Mouse (Mus musculus): ENCODE data around the gene Hoxb3.
A peak's percentile ranks its signal among the peaks of the same experiment; 100 is the strongest.

Gene Hoxb3

DNA sequence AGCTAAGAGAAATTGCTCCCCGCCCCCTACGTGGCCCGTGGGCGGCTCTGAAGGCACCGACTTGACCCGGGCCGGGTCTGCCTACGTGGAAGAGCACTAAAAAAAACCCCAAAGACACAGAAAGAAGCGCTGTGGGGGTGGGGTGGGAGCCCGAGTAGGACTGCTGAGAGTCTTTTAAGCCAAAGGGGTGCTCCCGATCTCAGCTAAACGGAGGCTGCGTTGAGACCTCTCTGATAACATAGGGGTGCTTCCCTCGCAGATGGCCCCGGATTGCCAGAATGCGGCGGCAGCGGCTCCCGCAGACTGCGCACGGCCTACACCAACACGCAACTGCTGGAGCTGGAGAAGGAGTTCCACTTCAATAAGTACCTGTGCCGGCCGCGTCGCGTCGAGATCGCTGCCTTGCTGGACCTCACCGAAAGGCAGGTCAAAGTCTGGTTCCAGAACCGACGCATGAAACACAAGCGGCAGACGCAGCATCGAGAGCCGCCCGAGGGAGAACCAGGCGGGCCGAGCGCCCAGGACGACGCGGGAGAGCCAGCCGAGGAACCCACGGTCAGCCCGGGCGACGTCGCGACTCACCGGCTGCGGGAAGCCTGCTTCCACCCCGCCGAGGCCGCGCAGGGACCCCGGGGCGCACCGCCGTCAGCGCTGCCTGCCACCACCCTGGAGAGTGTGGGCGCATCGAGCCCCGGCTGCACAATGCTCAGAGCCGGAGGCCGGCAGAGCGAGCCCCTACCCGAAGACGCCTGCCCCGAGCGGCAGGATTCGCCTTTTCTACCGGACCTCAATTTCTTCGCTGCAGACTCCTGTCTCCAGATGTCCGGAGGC lies 29.8 kb downstream of the Hoxb3 start:
- DNase-seq (ENCODE audit: low spot score), result peak; percentile 54

DNA sequence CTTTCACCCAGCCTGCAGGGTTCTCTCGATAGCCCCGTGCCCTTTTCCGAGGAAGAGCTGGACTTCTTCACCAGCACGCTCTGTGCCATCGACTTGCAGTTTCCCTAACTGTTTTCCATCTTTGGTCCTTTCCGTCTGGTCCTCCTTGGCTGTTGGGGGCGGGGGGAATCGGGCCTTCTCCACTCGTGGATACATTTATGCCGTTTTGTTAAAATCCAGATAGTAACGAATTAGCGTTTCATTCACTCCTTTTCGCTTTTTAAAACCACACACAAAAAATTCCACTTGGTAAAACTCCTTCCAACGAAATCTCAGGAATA lies 30.4 kb downstream of the Hoxb3 start:
- peak; percentile 43 for DNase-seq (ENCODE audit: low spot score)

DNA sequence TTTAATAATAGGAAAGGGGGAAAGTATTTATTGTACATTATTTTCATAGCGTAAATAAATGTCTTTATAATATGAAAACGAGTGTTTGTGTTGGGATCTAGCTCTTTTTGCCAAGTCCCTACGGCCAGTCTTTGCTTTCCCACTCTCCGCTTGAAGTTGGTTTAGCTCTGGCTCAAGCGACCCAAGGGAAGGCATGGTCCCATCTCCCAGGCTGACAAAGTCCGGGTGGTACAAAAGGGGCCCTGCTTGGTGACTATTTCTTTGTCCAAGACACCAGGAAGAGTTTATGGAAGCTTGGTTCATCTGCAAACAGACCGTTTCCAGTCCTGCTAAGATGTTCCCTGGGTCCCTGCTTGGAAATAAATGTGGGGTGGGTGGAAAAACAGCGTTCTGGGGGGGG lies 30.8 kb downstream of the Hoxb3 start:
- DNase-seq (ENCODE audit: low spot score), result peak; percentile 35

DNA sequence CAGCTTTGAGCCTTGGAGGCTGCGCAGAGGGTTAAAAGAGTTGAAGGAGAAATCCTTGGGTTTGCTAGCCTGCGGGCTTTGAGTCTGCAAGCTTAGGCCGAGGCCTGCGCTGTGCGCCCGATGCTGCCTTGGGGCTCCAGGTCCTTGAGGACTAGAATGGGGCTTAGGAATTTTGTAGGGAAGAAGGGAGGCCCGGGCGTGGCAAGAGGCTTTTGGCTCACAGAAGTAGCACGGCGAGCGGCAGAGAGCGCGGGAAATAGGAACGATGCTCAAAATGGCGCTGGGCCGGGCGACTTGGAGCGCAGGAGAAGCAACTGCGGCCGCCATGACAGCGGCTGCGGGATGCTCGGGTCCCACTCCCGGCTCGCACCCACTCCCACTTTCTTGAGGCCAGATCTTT lies 31.2 kb downstream of the Hoxb3 start:
- peak; percentile 55 for DNase-seq (ENCODE audit: low spot score)

DNA sequence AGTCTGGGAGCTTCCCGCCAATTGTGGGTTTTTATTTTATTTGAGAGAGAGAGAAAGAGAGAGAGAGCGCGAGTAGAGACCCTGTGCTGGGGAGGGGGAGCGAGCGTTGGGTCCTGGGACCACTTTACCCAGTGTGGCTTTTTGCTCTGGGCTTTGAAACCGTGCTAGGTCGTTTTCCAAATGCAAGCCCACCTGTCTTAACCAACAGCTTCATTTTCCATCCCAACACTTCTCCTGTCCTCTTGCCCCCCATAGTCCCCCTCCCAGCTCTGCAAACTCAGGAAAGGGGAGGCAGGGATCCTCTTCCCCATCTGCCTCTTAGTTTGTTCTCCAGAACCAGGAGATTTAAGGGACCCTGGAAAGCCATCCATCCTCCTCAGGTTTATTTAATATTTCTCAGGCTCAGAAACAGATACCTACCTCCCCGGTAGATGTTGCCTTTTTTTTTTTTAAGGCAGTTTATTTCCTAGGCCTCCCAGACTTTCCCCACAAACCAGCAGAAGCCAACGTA lies 31.7 kb downstream of the Hoxb3 start:
- peak; percentile 31 for DNase-seq (ENCODE audit: low spot score)

DNA sequence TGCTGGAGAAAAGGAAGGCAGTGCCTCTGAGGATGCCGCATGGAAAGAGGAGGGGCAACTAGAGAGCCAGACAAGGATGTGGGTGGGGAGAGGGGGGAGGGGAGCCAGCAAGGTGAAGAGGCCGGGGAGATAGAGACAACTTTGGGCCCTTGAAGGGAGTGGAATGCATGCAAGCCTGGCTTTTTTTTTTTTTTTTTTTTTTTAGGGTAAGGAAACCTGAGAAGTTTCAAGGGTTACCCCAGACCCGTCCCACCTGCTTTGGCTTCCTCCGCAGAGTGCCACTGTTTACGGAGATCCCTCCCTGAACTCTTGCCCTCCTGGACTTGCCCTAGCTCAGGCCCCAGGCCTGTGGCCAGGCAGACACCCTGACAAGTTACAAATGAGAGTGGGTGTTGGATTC lies 40.7 kb downstream of the Hoxb3 start:
- DNase-seq (ENCODE audit: low spot score), result peak; percentile 35

DNA sequence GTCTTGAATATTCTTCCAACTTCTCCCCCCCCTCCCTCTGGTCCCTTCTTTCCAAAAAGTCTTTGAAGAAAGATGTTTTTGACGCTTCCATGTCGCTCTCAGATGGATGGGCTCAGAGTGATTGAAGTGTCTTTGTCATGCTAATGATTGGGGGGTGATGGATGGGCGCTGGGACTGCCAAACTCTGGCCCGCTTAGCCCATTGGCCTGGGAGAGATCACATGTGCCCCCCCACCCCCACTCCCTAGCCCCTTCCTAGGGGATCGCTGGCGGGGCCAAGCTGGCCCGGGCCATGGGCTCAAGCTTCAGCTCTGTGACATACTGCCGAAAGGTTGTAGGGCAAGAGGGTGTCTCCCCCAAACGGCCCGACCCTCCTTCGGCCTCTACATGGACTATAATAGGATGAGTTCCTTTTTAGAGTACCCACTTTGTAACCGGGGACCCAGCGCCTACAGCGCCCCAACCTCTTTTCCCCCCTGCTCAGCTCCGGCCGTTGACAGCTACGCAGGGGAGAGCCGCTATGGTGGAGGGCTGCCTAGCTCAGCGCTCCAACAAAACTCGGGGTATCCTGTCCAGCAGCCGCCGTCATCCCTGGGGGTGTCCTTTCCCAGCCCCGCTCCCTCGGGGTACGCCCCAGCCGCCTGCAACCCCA lies 42.4 kb downstream of the Hoxb3 start, which contains the start of gene Hoxb1:
TSS of gene Hoxb1 (plus strand) at position 312 of the 651 bp plus-strand sequence.
- DNase-seq (ENCODE audit: low spot score), result no peak

DNA sequence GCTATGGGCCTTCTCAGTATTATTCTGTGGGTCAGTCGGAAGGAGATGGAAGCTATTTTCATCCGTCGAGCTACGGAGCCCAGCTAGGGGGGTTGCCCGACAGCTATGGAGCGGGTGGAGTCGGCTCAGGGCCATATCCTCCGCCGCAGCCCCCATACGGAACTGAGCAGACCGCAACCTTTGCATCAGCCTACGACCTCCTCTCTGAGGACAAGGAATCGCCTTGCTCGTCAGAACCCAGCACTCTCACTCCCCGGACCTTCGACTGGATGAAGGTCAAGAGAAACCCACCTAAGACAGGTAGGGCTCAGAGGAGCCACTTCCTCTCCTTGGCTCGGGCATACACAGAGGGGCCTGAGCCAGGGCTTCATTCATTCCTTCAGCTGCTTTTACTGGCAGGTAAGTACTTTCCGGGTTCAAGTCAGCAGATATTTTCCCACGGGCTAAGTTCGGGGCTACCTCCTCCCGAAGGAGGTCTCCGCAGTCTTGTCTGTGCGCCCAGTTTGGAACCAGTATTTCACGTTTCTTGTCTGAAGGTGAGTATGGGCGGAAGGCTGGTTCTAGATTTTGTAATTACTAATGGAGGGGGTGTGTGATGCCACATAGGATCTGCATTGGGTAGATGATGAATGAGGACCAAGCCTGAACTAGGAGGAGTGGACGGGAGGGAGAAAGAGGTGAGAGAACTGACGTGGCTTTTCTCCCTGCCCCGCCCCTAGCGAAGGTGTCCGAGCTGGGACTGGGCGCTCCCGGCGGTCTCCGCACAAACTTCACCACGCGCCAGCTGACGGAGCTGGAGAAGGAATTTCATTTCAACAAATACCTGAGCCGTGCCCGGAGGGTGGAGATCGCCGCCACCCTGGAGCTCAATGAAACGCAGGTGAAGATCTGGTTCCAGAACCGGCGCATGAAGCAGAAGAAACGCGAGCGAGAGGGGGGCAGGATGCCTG lies 43.2 kb downstream of the Hoxb3 start:
- no peak for DNase-seq (ENCODE audit: low spot score)

DNA sequence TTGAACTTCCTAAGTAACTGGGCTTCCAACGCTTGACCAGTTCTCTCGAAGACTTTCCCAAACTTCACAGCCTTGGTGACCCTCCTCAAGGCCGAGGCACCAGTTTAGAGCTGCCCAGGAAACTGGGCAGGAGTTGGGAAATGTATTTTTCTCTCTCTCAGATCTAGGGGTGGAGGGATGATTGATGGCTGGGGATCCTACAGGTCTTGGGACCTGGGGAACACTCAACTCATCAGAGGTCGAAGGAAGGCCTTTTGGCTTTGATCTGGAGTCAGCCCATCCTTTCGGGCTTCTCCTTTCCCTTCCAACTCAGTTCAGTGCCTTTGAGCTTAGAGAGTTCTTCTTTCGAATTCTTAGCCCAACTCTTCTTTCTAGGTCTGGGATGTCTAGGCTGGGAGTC lies 44.0 kb downstream of the Hoxb3 start:
- DNase-seq (ENCODE audit: low spot score), result no peak

DNA sequence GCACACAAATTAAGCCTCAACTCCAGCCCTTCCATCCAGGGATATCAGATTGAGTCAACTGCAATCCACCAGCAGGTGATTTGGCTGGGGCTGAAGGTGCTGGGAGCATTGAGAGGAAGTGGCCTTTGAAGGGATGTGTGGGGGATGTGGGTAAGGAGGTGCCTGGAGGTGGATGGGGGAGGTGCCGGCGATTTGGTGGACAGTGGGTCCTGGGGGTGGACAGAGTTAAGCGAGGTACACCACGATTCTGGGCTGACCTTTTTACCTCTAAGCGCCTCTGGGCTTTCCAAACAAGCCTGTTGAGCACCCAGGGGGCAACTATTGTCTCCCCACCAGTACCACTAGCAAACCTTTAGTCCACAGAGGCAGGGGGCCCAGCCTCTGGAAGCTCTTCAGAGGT lies 45.6 kb downstream of the Hoxb3 start:
- no peak for DNase-seq (ENCODE audit: low spot score)

DNA sequence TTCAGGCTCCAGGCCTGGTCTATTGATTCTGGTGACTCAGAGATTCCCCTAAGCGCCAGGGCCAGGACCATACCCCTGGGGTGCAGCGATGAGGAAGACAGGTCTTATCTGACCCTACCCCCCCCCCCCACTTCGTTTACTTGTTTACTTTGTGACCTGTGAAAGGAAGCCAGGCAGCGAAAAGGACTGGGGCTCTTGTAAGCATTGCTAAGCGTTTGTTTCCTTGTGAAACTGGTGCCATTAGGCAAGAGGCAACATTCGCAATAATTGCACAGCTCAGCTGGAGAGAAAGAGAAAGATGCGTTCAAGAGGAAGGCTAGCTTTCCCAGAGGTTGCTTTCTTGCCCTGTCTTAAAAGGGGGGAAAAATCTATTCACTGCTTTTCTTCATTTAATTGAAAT lies 46.0 kb downstream of the Hoxb3 start:
- no peak for DNase-seq (ENCODE audit: low spot score)

DNA sequence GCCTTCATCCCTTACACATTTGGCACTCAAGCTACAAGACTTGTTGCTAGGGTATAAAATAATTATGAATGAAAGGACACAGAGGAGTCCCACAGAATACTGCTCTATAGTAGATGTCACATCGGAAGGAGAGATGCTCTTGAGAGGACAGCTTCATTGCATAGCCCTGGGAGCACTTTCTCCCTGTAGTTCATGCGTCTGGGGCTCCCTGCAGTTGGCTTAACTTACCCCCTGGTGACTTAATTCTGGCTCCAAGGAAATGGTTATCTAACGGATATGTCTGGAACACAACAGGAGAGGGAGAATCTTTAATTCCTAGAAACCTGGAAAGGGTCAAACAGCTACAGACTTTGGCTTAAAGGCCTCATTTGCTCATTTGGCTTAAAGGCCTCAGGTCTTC lies 48.6 kb downstream of the Hoxb3 start:
- DNase-seq (ENCODE audit: low spot score), result no peak

DNA sequence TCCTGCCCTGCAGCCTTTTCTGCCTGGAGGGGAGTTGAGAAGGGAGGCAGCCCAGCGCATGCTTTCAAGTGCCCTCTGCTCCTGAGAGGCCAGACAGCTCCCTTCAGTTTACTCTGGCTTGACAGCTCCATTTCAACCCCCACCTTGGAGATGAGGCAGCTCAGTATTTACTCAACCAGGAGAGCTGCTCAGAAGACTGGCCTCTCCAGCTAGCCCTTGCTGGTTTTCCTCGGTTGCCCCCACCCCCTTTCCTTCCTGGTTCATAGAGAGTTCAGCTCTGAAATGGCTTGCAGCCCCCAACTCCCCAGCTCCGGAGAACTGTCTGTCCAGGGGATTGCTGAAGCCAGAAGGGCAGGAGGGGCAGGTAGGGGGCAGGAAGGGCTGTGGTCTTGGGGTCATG lies 49.4 kb downstream of the Hoxb3 start:
- no peak for DNase-seq (ENCODE audit: low spot score)

DNA sequence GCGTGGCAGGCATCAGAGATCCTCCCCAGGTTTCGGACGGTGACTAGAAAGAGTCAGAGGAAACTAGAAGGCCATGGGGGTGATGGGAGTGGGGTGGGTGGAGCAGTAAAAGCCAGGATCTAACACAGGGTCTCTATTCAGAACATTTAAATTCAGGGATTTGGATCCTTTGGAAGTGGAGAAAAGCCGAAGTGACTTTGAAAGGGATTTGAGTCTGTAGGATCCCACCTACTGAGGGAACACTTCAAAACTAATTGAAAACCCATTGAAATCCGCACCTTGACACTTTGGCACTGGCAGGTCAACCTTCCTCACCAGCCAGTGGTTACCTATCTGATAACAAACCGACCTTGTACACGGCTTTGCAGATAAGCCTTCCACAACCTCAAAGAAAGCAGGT lies 51.7 kb downstream of the Hoxb3 start:
- DNase-seq (ENCODE audit: low spot score), result no peak

DNA sequence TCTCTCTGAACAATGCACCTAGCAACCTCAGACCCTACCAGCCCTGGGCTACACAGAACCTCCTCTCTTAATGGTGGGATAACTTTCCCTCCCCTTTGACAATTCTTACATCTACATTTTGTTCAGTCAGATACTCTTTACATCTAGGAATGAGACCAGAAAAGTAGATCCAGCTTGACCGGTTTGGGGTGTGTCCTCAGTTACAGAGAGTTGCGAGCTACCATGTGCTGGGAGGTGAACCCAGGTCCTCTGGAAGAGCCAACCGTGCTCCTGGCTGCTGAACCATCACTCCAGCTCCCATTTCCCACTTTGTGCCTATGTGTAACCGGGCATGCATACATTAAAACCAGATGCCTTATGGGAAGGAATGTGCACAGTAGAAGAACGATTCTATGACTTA lies 60.3 kb downstream of the Hoxb3 start:
- no peak for DNase-seq (ENCODE audit: low spot score)

DNA sequence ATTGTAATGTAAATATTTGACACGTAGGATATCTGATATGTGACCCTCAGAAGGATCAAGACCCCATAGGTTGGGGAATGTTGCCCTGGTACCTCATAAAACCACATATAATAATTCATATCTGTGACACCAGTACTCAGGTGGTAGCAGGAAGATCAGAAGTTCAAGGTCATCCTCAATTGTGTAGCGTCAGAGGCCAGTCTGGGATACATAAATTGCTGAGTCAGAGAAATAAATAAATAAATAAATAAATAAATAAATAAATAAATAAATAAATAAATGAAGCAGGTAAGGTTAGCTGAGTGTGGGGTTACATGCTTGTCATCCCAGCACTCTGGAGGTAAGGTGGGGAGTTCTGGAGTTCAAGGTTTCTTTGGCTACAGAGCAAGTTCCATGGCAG lies 64.5 kb downstream of the Hoxb3 start:
- no peak for DNase-seq (ENCODE audit: low spot score)

DNA sequence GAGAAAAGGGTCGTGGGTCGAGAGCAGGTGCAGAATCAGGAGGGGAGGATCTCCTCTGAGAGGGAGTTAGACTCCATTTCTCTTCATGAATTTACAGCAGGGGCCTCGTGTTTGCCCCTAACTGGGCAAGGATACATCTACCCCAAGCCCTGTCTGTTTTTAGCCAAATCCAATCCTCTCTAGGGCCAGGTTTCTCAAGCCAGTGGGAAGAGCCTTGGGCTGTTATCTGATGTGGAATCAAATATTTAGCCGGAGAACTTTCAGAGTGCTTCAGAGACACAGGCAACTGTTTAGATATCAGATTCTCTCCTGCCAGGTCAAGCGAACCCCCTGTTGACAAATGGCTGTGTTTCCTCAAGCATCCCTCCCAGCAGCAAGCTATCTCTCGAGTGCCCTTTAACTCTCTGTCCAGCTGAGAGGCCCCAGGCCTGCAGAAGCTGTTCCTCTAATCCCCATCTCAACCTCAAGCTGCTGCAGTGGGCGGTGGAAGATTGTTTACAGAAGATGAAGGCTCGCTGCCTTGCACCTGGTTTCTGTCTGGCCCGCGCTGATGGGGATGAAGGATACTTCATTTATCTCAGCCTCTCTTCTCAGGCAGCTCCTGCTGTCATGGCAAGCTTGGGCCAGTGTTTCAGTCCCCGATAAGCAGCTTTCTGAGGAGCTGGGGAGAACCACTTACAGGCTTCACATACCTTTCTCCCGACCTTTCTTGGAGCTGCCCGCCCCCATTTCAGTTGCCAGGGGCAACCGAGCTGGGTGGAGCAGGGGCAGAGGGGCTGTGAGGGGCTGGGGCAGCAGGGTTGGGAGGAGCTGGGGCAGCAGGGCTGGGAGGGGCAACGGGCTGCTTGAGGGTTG lies 73.9 kb downstream of the Hoxb3 start:
- DNase-seq (ENCODE audit: low spot score), result no peak

Data from testis, postnatal 10 days (tissue).